Mouse (Mus musculus) kidney, postnatal 4 days (tissue): Measurements from ENCODE around the gene Lrrc34.

Experiments used
- DNase-seq, 2 experiments: peaks; one replicate each; pipeline ENCODE4 v3.0.0; 2021; ENCODE audit warnings: mixed read lengths in 2 of 2

The Lrrc34 gene

GRCm38 (mm10) chr3:30599711-30600545 is 47.7 kb downstream of the Lrrc34 start, which contains the start of gene Actrt3:
Actrt3 (minus strand) TSS chr3:30599939.
- DNase-seq, result peak; percentile 34 to 45

GRCm38 (mm10) chr3:30597271-30597670 is 50.4 kb downstream of the Lrrc34 start:
- no peak for DNase-seq

GRCm38 (mm10) chr3:30595111-30595832 is 52.4 kb downstream of the Lrrc34 start:
- peak; percentile 57 to 67 for DNase-seq

DNA sequence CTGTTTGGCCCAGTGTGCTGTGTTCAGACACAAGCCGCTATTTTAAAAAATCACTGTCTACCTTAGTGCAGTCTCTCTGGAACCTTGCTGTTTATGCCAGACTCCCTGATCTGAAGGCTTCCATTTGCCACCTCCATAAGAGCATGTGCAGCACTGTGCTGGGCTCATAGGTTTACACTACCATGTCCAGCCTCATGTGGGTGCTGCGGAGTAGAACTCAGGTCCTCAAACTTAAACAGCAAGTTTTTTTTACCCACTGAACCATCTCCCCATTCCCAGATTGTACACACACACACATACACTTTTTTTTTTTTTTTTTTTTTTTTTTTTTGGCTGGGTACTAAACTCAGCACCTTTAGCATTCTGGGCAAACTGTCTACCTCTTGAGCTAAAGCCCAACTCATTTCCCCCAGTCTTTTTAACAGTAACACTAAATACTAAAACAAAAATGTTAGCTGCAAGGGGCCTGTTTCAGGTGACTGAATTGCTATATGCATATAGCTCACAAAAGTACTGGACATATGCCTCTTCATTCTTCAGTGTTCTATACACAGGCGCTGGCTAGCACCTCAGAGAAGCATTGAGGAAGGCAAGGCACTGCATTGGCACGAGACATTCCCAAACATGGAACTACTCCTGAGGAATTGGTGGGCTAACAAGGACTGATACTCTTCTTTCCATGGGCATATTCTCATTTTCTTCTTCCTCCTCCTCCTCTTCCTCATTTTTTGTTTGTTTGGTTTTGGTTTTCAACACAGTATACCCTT is 53.8 kb downstream of the Lrrc34 start:
- peak; percentile 22 to 40 for DNase-seq

- DNase-seq, result peak; percentile 25 to 40
These were observed 55.2 kb downstream of the Lrrc34 start for GRCm38 (mm10) chr3:30592418-30592853.

GRCm38 (mm10) chr3:30588865-30589264 is 58.8 kb downstream of the Lrrc34 start:
- no peak for DNase-seq
